Mouse (Mus musculus) hindbrain, embryonic 13.5 days (tissue): ENCODE data around the gene Iltifb. TPM values are rescaled to one million over a fixed set of nuclear protein-coding genes. Genes with fewer than 3 reads are reported as not detected.
"Not testable (repeated sequence)": the region's sequence is repeated elsewhere in the genome, so short reads cannot be mapped to it uniquely, and the experiment has no call there.

Source experiments
- ATAC-seq: fragments of 200-750 bp; cut with Nextera tagmentation; 2 replicates; pipeline ENCODE4 v1.8.0; 2017; ENCODE audit warnings: moderate TSS enrichment; ENCODE audit not compliant: low FRiP score
- H3K27ac ChIP-seq: fragments of 300-500 bp; sonication (generic); 2 replicates; pipeline ENCODE4 v1.5.1; 2015; ENCODE audit warnings: inconsistent platforms, mild to moderate bottlenecking, moderate library complexity
- H3K27me3 ChIP-seq: fragments of 300-500 bp; sonication (generic); 2 replicates; pipeline ENCODE4 v1.6.1; 2015; ENCODE audit warnings: mild to moderate bottlenecking, inconsistent platforms
- H3K36me3 ChIP-seq: fragments of 300-500 bp; sonication (generic); 2 replicates; pipeline ENCODE4 v1.6.1; 2015; ENCODE audit warnings: mild to moderate bottlenecking, inconsistent platforms
- H3K4me1 ChIP-seq: fragments of 300-500 bp; sonication (generic); replicated peaks from 2 replicates; pipeline ENCODE4 v1.6.1; 2015; ENCODE audit warnings: inconsistent platforms
- H3K4me2 ChIP-seq: fragments of 300-500 bp; sonication (generic); 2 replicates; pipeline ENCODE4 v1.6.1; 2015; ENCODE audit warnings: inconsistent platforms, mild to moderate bottlenecking, moderate library complexity
- H3K4me3 ChIP-seq: fragments of 300-500 bp; sonication (generic); 2 replicates; pipeline ENCODE4 v1.5.1; 2015; ENCODE audit warnings: mild to moderate bottlenecking, inconsistent platforms
- H3K9ac ChIP-seq: fragments of 300-500 bp; sonication (generic); 2 replicates; pipeline ENCODE4 v1.6.1; 2015; ENCODE audit warnings: mild to moderate bottlenecking, inconsistent platforms
- H3K9me3 ChIP-seq: fragments of 300-500 bp; sonication (generic); 2 replicates; pipeline ENCODE4 v1.6.1; 2016; ENCODE audit warnings: inconsistent platforms
- WGBS: fragments of 180-500 bp; shearing (Covaris S2); methylation state at CpG from one replicate; pipeline ENCODE4 v1.1.7; 2015; 5-methylcytosine and 5-hydroxymethylcytosine counted together
- polyA plus RNA-seq: library from polyadenylated mRNA; unstranded; fragments of >200 nt; fragmentation: Nextera tagmentation; extraction: Ambion mirVana; gene quantifications from 2 replicates; pipeline ENCODE4 v1.2.1, GENCODE M21; 2015

Iltifb gene
- polyA plus RNA-seq: not detected in 2 replicates

GRCm38 (mm10) chr10:118294938-118295337 lies at the start of gene Iltifb:
Gene Iltifb, minus strand, starts transcription at chr10:118295038.
- Histone ChIP-seq H3K27ac (no peak within 1 kb of the TSS), H3K36me3 (no peaks in the 10 kb centered on the region), H3K9ac (no peak within 1 kb of the TSS), H3K4me1 (no peaks in the 10 kb centered on the region), H3K9me3 (no peaks in the 10 kb centered on the region), H3K27me3 (no peaks in the 10 kb centered on the region), H3K4me2 (no peak within 1 kb of the TSS), H3K4me3 (no peak within 1 kb of the TSS)
- no peak for ATAC-seq
- 94% methylated on average over 6 of the region's 6 CpGs for WGBS

- not testable (repeated sequence) for H3K4me2 ChIP-seq, H3K9ac ChIP-seq, H3K27ac ChIP-seq, ATAC-seq, H3K4me3 ChIP-seq, H3K36me3 ChIP-seq, H3K27me3 ChIP-seq, H3K4me1 ChIP-seq, H3K9me3 ChIP-seq
- WGBS: no CpG with 5 or more reads among the region's 14 CpGs
Measured at GRCm38 (mm10) chr10:118343155-118343554, 48.3 kb upstream of the Iltifb start, which contains the start of gene Gm9046. Gene Gm9046, minus strand, starts transcription at chr10:118343255.

GRCm38 (mm10) chr10:118337731-118338130 lies 42.9 kb upstream of the Iltifb start, which contains the start of gene Gm9045:
Gene Gm9045, minus strand, starts transcription at chr10:118337831.
- H3K4me1 ChIP-seq, H3K27me3 ChIP-seq, H3K4me3 ChIP-seq, H3K9ac ChIP-seq, H3K9me3 ChIP-seq, H3K36me3 ChIP-seq, ATAC-seq, H3K4me2 ChIP-seq, H3K27ac ChIP-seq: not testable (repeated sequence)
- no CpG with 5 or more reads among the region's 14 CpGs for WGBS

GRCm38 (mm10) chr10:118332308-118332707 lies 37.5 kb upstream of the Iltifb start, which contains the start of gene Gm9044:
Gene Gm9044, minus strand, starts transcription at chr10:118332408.
- not testable (repeated sequence) for H3K4me2 ChIP-seq, H3K27ac ChIP-seq, H3K4me1 ChIP-seq, H3K9ac ChIP-seq, ATAC-seq, H3K36me3 ChIP-seq, H3K4me3 ChIP-seq, H3K9me3 ChIP-seq, H3K27me3 ChIP-seq
- no CpG with 5 or more reads among the region's 14 CpGs for WGBS

- H3K4me3 ChIP-seq, H3K9ac ChIP-seq, H3K27ac ChIP-seq, H3K9me3 ChIP-seq, H3K4me2 ChIP-seq, H3K27me3 ChIP-seq, H3K4me1 ChIP-seq, H3K36me3 ChIP-seq, ATAC-seq: not testable (repeated sequence)
- no CpG with 5 or more reads among the region's 11 CpGs for WGBS
Measured at GRCm38 (mm10) chr10:118326869-118327268, 32.0 kb upstream of the Iltifb start, which contains the start of gene Gm9040. Gene Gm9040, minus strand, starts transcription at chr10:118326969.

- 86% methylated on average over 8 of the region's 8 CpGs for WGBS
- H3K4me1 ChIP-seq: no peaks in the 10 kb centered on the region
- ATAC-seq: no peak
Measured at GRCm38 (mm10) chr10:118319024-118319423, 24.2 kb upstream of the Iltifb start.

GRCm38 (mm10) chr10:118302133-118302532 lies 7.3 kb upstream of the Iltifb start:
- not testable (repeated sequence) for H3K27ac ChIP-seq, H3K27me3 ChIP-seq, H3K4me3 ChIP-seq, ATAC-seq, H3K4me2 ChIP-seq, H3K9me3 ChIP-seq, H3K36me3 ChIP-seq, H3K9ac ChIP-seq, H3K4me1 ChIP-seq
- WGBS: 47% methylated on average over 2 of the region's 2 CpGs

More at GRCm38 (mm10) chr10:118319024-118319423, 24.2 kb upstream of the Iltifb start:
- Histone ChIP-seq H3K9me3 (no peaks in the 10 kb centered on the region), H3K4me3 (no peak overlapping the region), H3K36me3 (no peaks in the 10 kb centered on the region), H3K9ac (no peak overlapping the region), H3K27me3 (no peaks in the 10 kb centered on the region), H3K27ac (no peak overlapping the region), H3K4me2 (no peak overlapping the region)

GRCm38 (mm10) chr10:118283016-118283415 lies 11.8 kb downstream of the Iltifb start:
- not testable (repeated sequence) for H3K27ac ChIP-seq, H3K27me3 ChIP-seq, H3K9ac ChIP-seq, ATAC-seq, H3K4me1 ChIP-seq, H3K9me3 ChIP-seq, H3K4me2 ChIP-seq, H3K4me3 ChIP-seq, H3K36me3 ChIP-seq
- WGBS: 90% methylated on average over 2 of the region's 5 CpGs

GRCm38 (mm10) chr10:118282565-118282964 lies 12.3 kb downstream of the Iltifb start:
- not testable (repeated sequence) for H3K4me1 ChIP-seq, H3K9me3 ChIP-seq, H3K27me3 ChIP-seq, H3K4me3 ChIP-seq, H3K27ac ChIP-seq, H3K4me2 ChIP-seq, H3K9ac ChIP-seq, H3K36me3 ChIP-seq, ATAC-seq
- 89% methylated on average over 6 of the region's 7 CpGs for WGBS

GRCm38 (mm10) chr10:118278069-118278468 lies 16.8 kb downstream of the Iltifb start:
- not testable (repeated sequence) for H3K27ac ChIP-seq, H3K9me3 ChIP-seq, ATAC-seq, H3K27me3 ChIP-seq, H3K4me3 ChIP-seq, H3K4me2 ChIP-seq, H3K36me3 ChIP-seq, H3K9ac ChIP-seq, H3K4me1 ChIP-seq
- WGBS: no CpG with 5 or more reads among the region's 4 CpGs

GRCm38 (mm10) chr10:118271416-118271815 lies 23.4 kb downstream of the Iltifb start:
- not testable (repeated sequence) for H3K9ac ChIP-seq, H3K4me3 ChIP-seq, H3K4me2 ChIP-seq, H3K27ac ChIP-seq, ATAC-seq, H3K36me3 ChIP-seq, H3K9me3 ChIP-seq, H3K4me1 ChIP-seq, H3K27me3 ChIP-seq
- WGBS: 80% methylated on average over 1 of the region's 2 CpGs

GRCm38 (mm10) chr10:118268812-118269211 lies 26.0 kb downstream of the Iltifb start:
- H3K27me3 ChIP-seq, H3K4me2 ChIP-seq, H3K27ac ChIP-seq, H3K36me3 ChIP-seq, H3K9me3 ChIP-seq, H3K9ac ChIP-seq, ATAC-seq, H3K4me3 ChIP-seq, H3K4me1 ChIP-seq: not testable (repeated sequence)
- 83% methylated on average over 1 of the region's 8 CpGs for WGBS

GRCm38 (mm10) chr10:118258388-118258787 lies 36.5 kb downstream of the Iltifb start, which contains the start of gene Gm32802:
Gene Gm32802, plus strand, starts transcription at chr10:118258688.
- H3K36me3 ChIP-seq, H3K4me2 ChIP-seq, H3K27ac ChIP-seq, H3K27me3 ChIP-seq, H3K9ac ChIP-seq, ATAC-seq, H3K9me3 ChIP-seq, H3K4me1 ChIP-seq, H3K4me3 ChIP-seq: not testable (repeated sequence)
- WGBS: no CpG with 5 or more reads among the region's 13 CpGs
